Mouse (Mus musculus) forebrain, embryonic 14.5 days (tissue): Measurements from ENCODE around the gene Zfp683. TPM values are rescaled to one million over a fixed set of nuclear protein-coding genes. Genes with fewer than 3 reads are reported as not detected.

Experiments
- ATAC-seq: fragments of 200-750 bp; cut with Nextera tagmentation; 2 replicates; pipeline ENCODE4 v1.8.0; 2017; ENCODE audit warnings: mild to moderate bottlenecking, moderate library complexity
- DNase-seq: peaks from one replicate; pipeline ENCODE4 v3.0.0-alpha.2; 2015; ENCODE audit warnings: low spot score
- H3K27ac ChIP-seq: fragments of 300-500 bp; sonication (generic); 2 replicates; pipeline ENCODE4 v1.5.1; 2014; ENCODE audit warnings: low read depth, mild to moderate bottlenecking, control low read depth, low read length, moderate library complexity
- H3K27me3 ChIP-seq: fragments of 300-500 bp; sonication (generic); replicated peaks from 2 replicates; pipeline ENCODE4 v1.6.1; 2014; ENCODE audit warnings: low read length, control low read depth, mixed read lengths; ENCODE audit not compliant: control insufficient read depth, insufficient read depth
- H3K36me3 ChIP-seq: fragments of 300-500 bp; sonication (generic); 2 replicates; pipeline ENCODE4 v1.6.1; 2014; ENCODE audit warnings: low read length, control low read depth; ENCODE audit not compliant: control insufficient read depth, insufficient read depth
- H3K4me1 ChIP-seq: fragments of 300-500 bp; sonication (generic); 2 replicates; pipeline ENCODE4 v1.6.1; 2014; ENCODE audit warnings: antibody characterized with exemption, low read length, control low read depth; ENCODE audit not compliant: control insufficient read depth, insufficient read depth
- H3K4me2 ChIP-seq: fragments of 300-500 bp; sonication (generic); 2 replicates; pipeline ENCODE4 v1.6.1; 2014; ENCODE audit warnings: mild to moderate bottlenecking, control low read depth, low read length
- H3K4me3 ChIP-seq: fragments of 300-500 bp; sonication (generic); 2 replicates; pipeline ENCODE4 v1.5.1; 2014; ENCODE audit warnings: low read depth, low read length, control low read depth
- H3K9ac ChIP-seq: fragments of 300-500 bp; sonication (generic); 2 replicates; pipeline ENCODE4 v1.6.1; 2014; ENCODE audit warnings: mild to moderate bottlenecking, low read length, control low read depth, moderate library complexity
- H3K9me3 ChIP-seq: fragments of 300-500 bp; sonication (generic); replicated peaks from 2 replicates; pipeline ENCODE4 v1.6.1; 2016; ENCODE audit warnings: low read length, control low read depth, mixed read lengths; ENCODE audit not compliant: control insufficient read depth
- WGBS: fragments of 180-500 bp; shearing (Covaris S2); extraction: QIAGEN DNeasy Blood & Tissue Kit; methylation state at CpG from one replicate; pipeline ENCODE4 v1.1.7; 2014; 5-methylcytosine and 5-hydroxymethylcytosine counted together
- polyA plus RNA-seq: library from polyadenylated mRNA; unstranded; fragments of >200 nt; fragmentation: Nextera tagmentation; extraction: Ambion mirVana; gene quantifications from 2 replicates; pipeline ENCODE4 v1.2.1, GENCODE M21; 2014

The Zfp683 gene
- polyA plus RNA-seq, 1 experiment from 2014 or later, result not detected

- Histone ChIP-seq H3K27ac (no peak overlapping the region), H3K9me3 (no peaks in the 10 kb centered on the region), H3K27me3 (no peaks in the 10 kb centered on the region), H3K9ac (peak overlapping the region; percentile 63), H3K4me2 (peak overlapping the region; percentile 62), H3K36me3 (no peaks in the 10 kb centered on the region), H3K4me1 (no peaks in the 10 kb centered on the region), H3K4me3 (peak overlapping the region; percentile 70)
- DNase-seq (no peak), ATAC-seq (peak; percentile 49; the same call in 1 of the 2 replicates)
- WGBS, result 3% methylated on average over 21 of the region's 21 CpGs
These were observed 49.1 kb downstream of the Zfp683 start for GRCm38 (mm10) chr4:134102742-134103119.

GRCm38 (mm10) chr4:134106105-134106504 lies 52.5 kb downstream of the Zfp683 start:
- Histone ChIP-seq H3K27ac (no peak overlapping the region), H3K4me1 (no peaks in the 10 kb centered on the region), H3K27me3 (no peaks in the 10 kb centered on the region), H3K9me3 (no peaks in the 10 kb centered on the region), H3K4me2 (no peak overlapping the region), H3K36me3 (no peaks in the 10 kb centered on the region), H3K4me3 (no peak overlapping the region), H3K9ac (no peak overlapping the region)
- 80% methylated on average over 7 of the region's 7 CpGs for WGBS
- DNase-seq (no peak), ATAC-seq (no peak)

- no peaks in the 10 kb centered on the region for H3K9me3 ChIP-seq
- no peaks in the 10 kb centered on the region for H3K4me1 ChIP-seq
- H3K4me3 ChIP-seq, result no peak overlapping the region
- no peaks in the 10 kb centered on the region for H3K36me3 ChIP-seq
- no peak for DNase-seq
- 90% methylated on average over 7 of the region's 7 CpGs for WGBS
- H3K27me3 ChIP-seq, result no peaks in the 10 kb centered on the region
- H3K4me2 ChIP-seq, result no peak overlapping the region
- H3K27ac ChIP-seq, result no peak overlapping the region
- H3K9ac ChIP-seq, result no peak overlapping the region
- no peak for ATAC-seq
These were observed 54.1 kb downstream of the Zfp683 start for GRCm38 (mm10) chr4:134107730-134108129.

GRCm38 (mm10) chr4:134108196-134108595 lies 54.6 kb downstream of the Zfp683 start:
- no peak overlapping the region for H3K4me3 ChIP-seq
- no peak overlapping the region for H3K4me2 ChIP-seq
- H3K4me1 ChIP-seq, result no peaks in the 10 kb centered on the region
- no peak for DNase-seq
- H3K27ac ChIP-seq, result no peak overlapping the region
- ATAC-seq, result no peak
- 75% methylated on average over 5 of the region's 5 CpGs for WGBS
- H3K9ac ChIP-seq, result no peak overlapping the region
- H3K27me3 ChIP-seq, result no peaks in the 10 kb centered on the region
- no peaks in the 10 kb centered on the region for H3K9me3 ChIP-seq
- H3K36me3 ChIP-seq, result no peaks in the 10 kb centered on the region

Other genes with a start within 250 kb of the Zfp683 start
- 13.5 and 16.2 TPM in 2 replicates for gene Rps6ka1, start 166.0 kb upstream of the Zfp683 start, polyA plus RNA-seq
- 2,465 and 2,793 TPM in 2 replicates for gene Hmgn2, start 85.2 kb upstream of the Zfp683 start, polyA plus RNA-seq
- 52.7 and 57.0 TPM in 2 replicates for gene Dhdds, start 52.9 kb upstream of the Zfp683 start, polyA plus RNA-seq
- gene Lin28a, start 35.0 kb upstream of the Zfp683 start, polyA plus RNA-seq, result not detected in 2 replicates
- 0.72 and 1.9 TPM in 2 replicates for gene Crybg2, start 7.0 kb downstream of the Zfp683 start, polyA plus RNA-seq
- 1.3 and 2.3 TPM in 2 replicates for gene Cd52, start 41.2 kb downstream of the Zfp683 start, polyA plus RNA-seq
- gene Ubxn11, start 48.7 kb downstream of the Zfp683 start, polyA plus RNA-seq, result 9.0 and 12.5 TPM in 2 replicates
- gene Sh3bgrl3, start 75.0 kb downstream of the Zfp683 start, polyA plus RNA-seq, result 351 and 372 TPM in 2 replicates
- 20.1 and 21.3 TPM in 2 replicates for gene Cep85, start 133.3 kb downstream of the Zfp683 start, polyA plus RNA-seq
- gene Gm7534, start 149.2 kb downstream of the Zfp683 start, polyA plus RNA-seq, result not detected in 2 replicates
- gene Catsper4, start 173.5 kb downstream of the Zfp683 start, polyA plus RNA-seq, result not detected in 2 replicates
- gene Cnksr1, start 184.6 kb downstream of the Zfp683 start, polyA plus RNA-seq, result 0.36 TPM in 1 of 2 replicates, not detected in the other
- 0.17 TPM in 1 of 2 replicates, not detected in the other for gene E130218I03Rik, start 189.8 kb downstream of the Zfp683 start, polyA plus RNA-seq
- 14.4 and 15.8 TPM in 2 replicates for gene Zfp593, start 191.8 kb downstream of the Zfp683 start, polyA plus RNA-seq
- gene Gm30191, start 193.1 kb downstream of the Zfp683 start, polyA plus RNA-seq, result not detected in 2 replicates
- gene Grrp1, start 200.3 kb downstream of the Zfp683 start, polyA plus RNA-seq, result 10.1 and 11.6 TPM in 2 replicates
- 32.2 and 40.5 TPM in 2 replicates for gene Pdik1l, start 234.1 kb downstream of the Zfp683 start, polyA plus RNA-seq